Mouse (Mus musculus): ENCODE measurements around the gene Zcwpw1. TPM values are rescaled to one million over a fixed set of nuclear protein-coding genes. Genes with fewer than 3 reads are reported as not detected.
"Not testable (repeated sequence)": the region's sequence is repeated elsewhere in the genome, so short reads cannot be mapped to it uniquely, and the experiment has no call there.

The Zcwpw1 gene
- 1.0 and 2.6 TPM in 2 replicates for total RNA-seq (2014; fragmentation: Nextera tagmentation)
- 12.7 and 13.0 TPM in 2 replicates for total RNA-seq (2017)

- ATAC-seq (replicated peaks; ENCODE audit: poor library complexity, severe bottlenecking): peak; percentile 36
Observed at GRCm38 (mm10) chr5:137787151-137787928, at the start of gene Zcwpw1, which contains the start of gene Mepce. Gene Zcwpw1 (plus strand): TSS chr5:137787798. Gene Mepce (minus strand): TSS chr5:137787655.

DNA sequence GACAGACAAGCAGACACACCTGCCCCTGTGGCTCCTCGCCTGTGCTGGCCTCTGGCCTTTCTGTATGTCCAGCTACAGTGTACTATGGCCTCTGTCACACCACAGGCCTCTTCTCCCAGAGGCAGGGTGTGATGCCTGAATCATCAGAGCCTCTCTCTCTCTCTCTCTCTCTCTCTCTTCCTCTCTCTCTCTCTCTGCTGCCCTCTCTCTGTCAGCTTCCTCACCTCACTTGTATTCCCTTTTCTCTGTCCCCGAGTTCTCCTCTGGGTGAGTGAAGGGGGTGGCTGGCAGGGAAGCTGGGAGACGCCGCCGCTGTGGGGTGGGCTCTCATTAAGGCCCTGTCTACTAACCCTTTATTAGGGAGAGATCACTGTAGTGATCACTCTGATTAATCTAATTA lies 49.1 kb upstream of the Zcwpw1 start:
- ATAC-seq (replicated peaks; ENCODE audit: poor library complexity, severe bottlenecking): no peak

DNA sequence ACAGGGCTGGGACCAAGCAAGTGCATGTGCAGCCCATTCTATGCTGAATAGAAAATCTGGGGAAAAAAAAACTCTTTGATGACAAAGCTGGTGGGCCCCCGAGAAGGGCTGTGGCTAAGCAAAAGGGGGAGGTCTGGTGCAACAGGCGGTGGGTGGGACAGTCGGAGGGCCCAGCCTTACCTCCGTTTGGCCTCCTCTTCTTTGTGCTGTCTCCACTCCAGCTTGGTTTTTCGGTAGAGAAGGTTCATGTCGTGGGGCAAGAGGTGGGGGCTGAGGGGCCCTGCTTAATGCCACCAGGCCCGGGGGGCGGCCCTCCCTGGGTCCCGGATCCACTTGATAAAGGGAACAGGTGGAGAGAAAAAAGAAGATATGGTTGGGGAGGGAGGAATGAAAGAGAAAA lies 48.1 kb upstream of the Zcwpw1 start:
- ATAC-seq (replicated peaks; ENCODE audit: poor library complexity, severe bottlenecking): no peak

DNA sequence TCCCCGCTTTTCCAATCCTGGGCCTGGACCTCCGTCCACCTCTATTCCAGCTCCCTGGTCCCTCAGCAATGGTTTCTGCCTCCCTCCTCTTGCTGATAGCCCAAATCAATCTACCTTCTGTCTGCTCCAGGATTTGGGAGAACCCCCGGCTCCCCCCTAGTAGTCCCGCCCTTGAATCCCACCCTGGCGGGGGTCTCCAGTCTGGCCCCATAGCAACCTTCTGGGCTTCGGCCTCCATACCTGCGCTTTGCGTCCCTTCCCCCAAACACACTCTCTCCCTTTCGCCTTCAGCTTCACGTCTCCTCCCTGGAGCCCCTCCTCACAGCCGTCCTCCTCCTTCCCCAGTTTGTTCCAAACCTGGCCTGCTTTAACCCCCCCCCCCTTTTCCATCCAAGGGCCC lies 47.1 kb upstream of the Zcwpw1 start:
- ATAC-seq (replicated peaks; ENCODE audit: poor library complexity, severe bottlenecking): no peak

DNA sequence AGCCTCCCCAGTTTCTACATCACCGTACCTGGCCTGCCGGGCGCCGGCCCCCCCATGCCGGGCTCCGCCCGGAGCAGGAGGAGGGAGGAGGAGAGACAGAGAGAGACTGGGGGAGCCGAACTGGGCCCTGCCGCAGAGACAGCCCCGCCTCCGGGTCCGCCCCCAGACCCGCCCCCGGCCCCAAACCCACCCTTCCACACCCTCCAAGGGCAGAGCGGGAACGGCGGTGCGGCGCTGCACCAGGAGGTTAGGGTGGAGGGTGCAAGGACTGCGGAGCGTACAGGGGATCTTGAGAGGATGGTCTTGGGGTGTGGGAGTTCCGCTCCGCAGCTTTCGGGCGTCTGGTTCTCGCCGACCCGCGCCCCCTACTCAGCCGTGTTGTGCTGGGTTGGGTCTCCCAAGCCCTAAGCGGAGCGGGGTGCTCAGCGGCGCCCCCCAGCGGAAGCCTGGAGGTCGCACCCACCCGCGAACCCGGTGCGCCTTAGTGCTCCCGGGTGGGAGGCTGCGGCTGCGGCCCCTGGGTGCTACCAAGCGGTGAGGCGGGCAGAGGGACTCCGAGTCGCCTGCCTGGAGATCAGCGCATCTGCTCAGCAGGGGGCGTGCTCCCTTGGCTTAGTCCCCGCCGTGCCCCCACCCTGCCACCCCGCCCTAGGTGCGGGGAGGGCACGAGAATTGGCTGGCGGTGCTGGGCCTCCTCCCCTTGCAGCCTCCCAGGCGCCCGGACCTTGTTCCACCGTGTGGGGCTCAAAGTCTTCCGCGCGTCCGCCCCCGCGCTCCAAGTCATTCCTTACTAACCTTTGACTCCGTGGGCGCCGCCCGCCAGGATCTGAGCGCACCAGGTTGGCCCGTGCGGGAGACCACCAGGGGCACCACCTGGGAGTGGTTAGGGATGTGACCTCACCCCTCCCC lies 46.3 kb upstream of the Zcwpw1 start, which contains the start of gene Nyap1:
Gene Nyap1 (minus strand): TSS at position 585 of the 909 bp plus-strand sequence.
- peak; percentile 58 for ATAC-seq (replicated peaks; ENCODE audit: poor library complexity, severe bottlenecking)

DNA sequence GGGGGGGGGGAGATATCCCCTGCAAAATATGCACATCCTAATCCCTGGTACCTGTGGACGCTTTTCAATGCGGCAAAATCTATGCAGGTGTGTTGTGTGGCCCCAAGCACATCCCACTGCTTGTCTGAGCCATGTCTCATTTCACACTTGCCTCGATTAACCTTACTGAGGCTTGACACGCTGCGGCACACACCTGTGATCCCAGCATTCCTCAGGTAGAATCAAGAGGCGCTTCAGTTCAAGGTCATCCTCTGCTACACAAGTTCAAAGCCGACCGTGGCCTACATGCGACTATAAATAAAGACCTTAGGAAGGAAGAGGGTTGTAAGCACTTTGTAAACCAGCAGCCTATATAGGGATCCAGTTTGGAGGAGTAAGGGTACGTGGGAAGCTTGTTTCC lies 45.5 kb upstream of the Zcwpw1 start:
- ATAC-seq (replicated peaks; ENCODE audit: poor library complexity, severe bottlenecking): no peak

DNA sequence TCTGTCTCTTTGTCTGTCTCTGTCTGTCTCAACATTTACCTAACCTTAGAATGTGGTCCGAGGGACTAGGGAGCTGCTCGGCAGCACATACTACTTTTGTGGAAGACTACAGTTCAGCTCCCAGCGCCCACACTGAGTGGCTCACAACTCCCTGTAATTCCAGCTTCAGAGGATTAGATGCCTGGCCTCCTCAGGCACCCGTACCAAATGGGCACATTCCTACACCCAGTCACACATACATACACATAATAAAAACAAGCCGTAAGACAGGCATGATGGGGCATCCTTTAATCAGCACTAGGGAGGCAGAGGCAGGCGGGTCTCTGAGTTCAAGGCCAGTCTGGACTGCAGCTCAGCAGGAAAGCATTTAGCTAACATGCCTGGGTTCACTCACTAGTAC lies 44.8 kb upstream of the Zcwpw1 start:
- no peak for ATAC-seq (replicated peaks; ENCODE audit: poor library complexity, severe bottlenecking)

DNA sequence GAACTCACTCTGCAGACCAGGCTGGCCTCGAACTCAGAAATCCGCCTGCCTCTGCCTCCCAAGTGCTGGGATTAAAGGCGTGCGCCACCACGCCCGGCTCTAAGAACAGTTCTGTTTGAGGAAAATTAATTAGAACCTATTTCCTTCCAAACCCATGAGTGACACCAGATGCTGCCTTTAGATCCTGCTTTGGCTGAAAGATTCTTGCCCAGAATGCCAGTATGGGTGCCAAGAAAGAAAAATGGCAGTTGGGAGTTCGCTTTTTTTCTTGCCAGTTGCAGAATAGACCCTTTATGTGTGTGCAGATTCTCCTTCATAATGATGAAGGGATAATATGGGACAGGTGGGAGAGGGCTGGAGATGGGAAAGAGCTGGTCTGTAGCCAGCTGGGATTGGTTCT lies 43.4 kb upstream of the Zcwpw1 start:
- ATAC-seq (replicated peaks; ENCODE audit: poor library complexity, severe bottlenecking): no peak

GRCm38 (mm10) chr5:137745214-137746171 lies 42.1 kb upstream of the Zcwpw1 start, which contains the start of gene Tsc22d4:
Gene Tsc22d4 (plus strand): TSS chr5:137745730.
- peak; percentile 54 for ATAC-seq (replicated peaks; ENCODE audit: poor library complexity, severe bottlenecking)

DNA sequence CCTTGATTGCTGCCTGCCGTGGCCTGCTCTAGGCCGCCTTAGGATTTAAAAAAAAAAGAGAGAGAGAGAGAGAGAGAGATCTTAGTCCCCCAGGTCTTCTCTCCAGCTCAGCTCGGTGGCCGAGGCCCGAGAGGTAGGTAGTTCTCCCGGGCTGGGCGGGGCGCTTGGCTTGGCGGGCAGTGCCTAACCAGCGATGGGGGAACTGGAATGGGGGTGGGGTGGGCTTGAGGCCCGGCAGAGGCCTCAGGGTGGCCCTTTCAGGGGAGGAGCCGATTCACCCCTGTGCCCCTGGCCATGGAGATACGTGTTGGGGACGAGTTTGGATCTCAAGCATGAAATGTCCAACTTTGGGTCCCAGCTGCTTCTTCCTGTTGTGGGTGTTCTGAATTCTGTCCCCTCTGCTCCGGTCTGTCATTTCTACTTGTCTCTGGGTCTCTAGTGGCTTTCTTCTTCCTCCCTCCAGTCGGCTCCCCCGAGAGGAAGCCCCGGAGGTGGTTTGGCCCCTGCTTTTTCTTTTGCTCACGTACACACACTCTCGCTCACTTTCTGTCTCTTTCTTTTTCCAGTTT lies 41.2 kb upstream of the Zcwpw1 start:
- peak; percentile 10; the same call in 1 of the 2 replicates for ATAC-seq (replicated peaks; ENCODE audit: poor library complexity, severe bottlenecking)

- ATAC-seq (replicated peaks; ENCODE audit: poor library complexity, severe bottlenecking): no peak
Observed at GRCm38 (mm10) chr5:137746851-137747325, 40.7 kb upstream of the Zcwpw1 start.

DNA sequence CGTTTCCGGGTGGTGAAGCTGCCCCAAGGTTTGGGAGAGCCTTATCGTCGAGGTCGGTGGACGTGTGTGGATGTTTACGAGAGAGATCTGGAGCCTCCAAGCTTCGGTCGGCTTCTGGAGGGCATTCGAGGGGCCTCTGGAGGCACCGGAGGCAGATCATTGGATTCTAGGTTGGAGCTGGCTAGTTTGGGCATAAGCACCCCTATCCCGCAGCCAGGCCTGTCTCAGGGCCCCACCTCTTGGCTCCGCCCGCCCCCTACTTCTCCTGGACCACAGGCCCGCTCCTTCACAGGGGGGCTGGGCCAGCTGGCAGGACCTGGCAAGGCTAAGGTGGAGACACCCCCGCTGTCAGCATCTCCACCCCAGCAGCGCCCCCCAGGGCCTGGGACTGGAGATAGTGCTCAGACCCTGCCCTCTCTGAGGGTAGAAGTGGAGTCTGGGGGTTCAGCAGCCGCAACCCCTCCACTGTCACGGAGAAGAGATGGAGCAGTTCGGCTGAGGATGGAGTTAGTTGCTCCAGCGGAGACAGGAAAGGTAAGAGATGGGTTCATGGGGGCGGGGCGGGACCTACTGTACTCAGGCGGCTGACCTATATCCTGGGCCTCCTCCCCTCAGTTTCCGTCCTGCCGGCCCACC lies 40.2 kb upstream of the Zcwpw1 start:
- ATAC-seq (replicated peaks; ENCODE audit: poor library complexity, severe bottlenecking): 0 out of 2 replicates have a peak, but pooled peaks have one; percentile 6

- ATAC-seq (replicated peaks; ENCODE audit: poor library complexity, severe bottlenecking): peak; percentile 51
Observed at GRCm38 (mm10) chr5:137748130-137748770, 39.3 kb upstream of the Zcwpw1 start.

- peak; percentile 29 for ATAC-seq (replicated peaks; ENCODE audit: poor library complexity, severe bottlenecking)
Observed at GRCm38 (mm10) chr5:137749196-137749836, 38.3 kb upstream of the Zcwpw1 start.

- not testable (repeated sequence) for ATAC-seq (replicated peaks; ENCODE audit: poor library complexity, severe bottlenecking)
Observed at GRCm38 (mm10) chr5:137750212-137750611, 37.4 kb upstream of the Zcwpw1 start.

GRCm38 (mm10) chr5:137751221-137751887 lies 36.2 kb upstream of the Zcwpw1 start:
- ATAC-seq (replicated peaks; ENCODE audit: poor library complexity, severe bottlenecking): no peak

DNA sequence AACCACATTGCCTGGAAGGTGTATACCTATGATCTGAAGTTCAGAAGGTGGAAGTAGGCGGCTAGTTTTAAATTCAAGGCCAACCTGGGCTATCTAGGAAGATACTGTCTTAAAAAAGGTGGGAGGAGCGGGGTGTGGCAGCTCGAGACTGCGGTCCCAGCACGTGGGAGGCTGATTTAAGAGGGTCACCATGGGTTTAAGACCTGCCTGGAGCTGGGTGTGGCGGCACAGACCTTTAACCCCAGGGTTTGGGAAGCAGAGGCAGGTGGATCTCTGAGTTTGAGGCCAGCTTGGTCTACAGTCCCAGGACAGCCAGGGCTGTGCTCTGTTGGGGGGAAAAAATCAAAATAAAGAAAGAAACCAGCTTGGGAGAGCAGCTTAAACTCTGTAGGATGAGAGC lies 35.6 kb upstream of the Zcwpw1 start:
- ATAC-seq (replicated peaks; ENCODE audit: poor library complexity, severe bottlenecking): no peak

All from granulocyte monocyte progenitor cell, adult 5-6 weeks (primary cell).